Mouse (Mus musculus) heart, postnatal 4 days (tissue): ENCODE measurements around the gene Gm5136. TPM values are rescaled to one million over a fixed set of nuclear protein-coding genes. Genes with fewer than 3 reads are reported as not detected.

Experiments
- DNase-seq: peaks from one replicate; pipeline ENCODE4 v3.0.0; 2021
- total RNA-seq, 2 experiments: library from RNA; stranded (reverse); gene quantifications; 2 replicates each; pipeline ENCODE4 v1.2.3; 2021

Gene Gm5136
- not detected for total RNA-seq

GRCm38 (mm10) chr10:108699946-108700345 lies at the start of gene Gm5136:
TSS of gene Gm5136 (minus strand) at chr10:108700160.
- DNase-seq, result no peak

- DNase-seq, result no peak
Observed at GRCm38 (mm10) chr10:108743759-108744158, 43.8 kb upstream of the Gm5136 start.

- peak; percentile 17 for DNase-seq
Observed at GRCm38 (mm10) chr10:108733982-108734381, 34.0 kb upstream of the Gm5136 start.

GRCm38 (mm10) chr10:108728961-108729360 lies 29.0 kb upstream of the Gm5136 start:
- no peak for DNase-seq

GRCm38 (mm10) chr10:108726391-108726790 lies 26.4 kb upstream of the Gm5136 start:
- DNase-seq, result no peak

- DNase-seq, result no peak
Observed at GRCm38 (mm10) chr10:108724878-108725277, 24.9 kb upstream of the Gm5136 start.

GRCm38 (mm10) chr10:108710514-108710913 lies 10.6 kb upstream of the Gm5136 start:
- no peak for DNase-seq

- no peak for DNase-seq
Observed at GRCm38 (mm10) chr10:108705658-108706057, 5.7 kb upstream of the Gm5136 start.

GRCm38 (mm10) chr10:108701361-108702128 lies 1.6 kb upstream of the Gm5136 start:
- no peak for DNase-seq

- no peak for DNase-seq
Observed at GRCm38 (mm10) chr10:108697062-108697461, 2.9 kb downstream of the Gm5136 start.

GRCm38 (mm10) chr10:108690954-108691353 lies 9.0 kb downstream of the Gm5136 start:
- DNase-seq, result no peak

- no peak for DNase-seq
Observed at GRCm38 (mm10) chr10:108686696-108687095, 13.3 kb downstream of the Gm5136 start.

- peak; percentile 4 for DNase-seq
Observed at GRCm38 (mm10) chr10:108679675-108680390, 20.1 kb downstream of the Gm5136 start.

GRCm38 (mm10) chr10:108677053-108677452 lies 22.9 kb downstream of the Gm5136 start:
- DNase-seq, result no peak

- no peak for DNase-seq
Observed at GRCm38 (mm10) chr10:108668944-108669343, 31.0 kb downstream of the Gm5136 start.

GRCm38 (mm10) chr10:108660295-108660694 lies 39.7 kb downstream of the Gm5136 start:
- DNase-seq, result no peak

GRCm38 (mm10) chr10:108658300-108658699 lies 41.7 kb downstream of the Gm5136 start:
- DNase-seq, result no peak

- no peak for DNase-seq
Observed at GRCm38 (mm10) chr10:108657669-108658068, 42.3 kb downstream of the Gm5136 start.

GRCm38 (mm10) chr10:108656898-108657297 lies 43.1 kb downstream of the Gm5136 start:
- DNase-seq, result no peak

- no peak for DNase-seq
Observed at GRCm38 (mm10) chr10:108655074-108655473, 44.9 kb downstream of the Gm5136 start.

GRCm38 (mm10) chr10:108652831-108653230 lies 47.1 kb downstream of the Gm5136 start:
- DNase-seq, result no peak

GRCm38 (mm10) chr10:108652066-108652465 lies 47.9 kb downstream of the Gm5136 start:
- DNase-seq, result no peak

GRCm38 (mm10) chr10:108649174-108649573 lies 50.8 kb downstream of the Gm5136 start:
- no peak for DNase-seq
